Mouse (Mus musculus) midbrain, embryonic 11.5 days (tissue): ENCODE data around the gene Elmsan1. TPM values are rescaled to one million over a fixed set of nuclear protein-coding genes. Genes with fewer than 3 reads are reported as not detected.

ENCODE experiments used
- ATAC-seq: fragments of 200-750 bp; cut with Nextera tagmentation; 2 replicates; pipeline ENCODE4 v1.8.0; 2017; ENCODE audit warnings: moderate TSS enrichment, moderate library complexity; ENCODE audit not compliant: low FRiP score
- DNase-seq: peaks from one replicate; pipeline ENCODE4 v3.0.0; 2015; ENCODE audit warnings: low spot score; ENCODE audit errors: missing footprints
- H3K27ac ChIP-seq: fragments of 300-500 bp; sonication (generic); 2 replicates; pipeline ENCODE4 v1.5.1; 2014; ENCODE audit warnings: low read depth, low read length
- H3K27me3 ChIP-seq: fragments of 300-500 bp; sonication (generic); 2 replicates; pipeline ENCODE4 v1.6.1; 2014; ENCODE audit warnings: mild to moderate bottlenecking, low read length, moderate library complexity, mixed read lengths; ENCODE audit not compliant: control insufficient read depth, insufficient read depth
- H3K36me3 ChIP-seq: fragments of 300-500 bp; sonication (generic); 2 replicates; pipeline ENCODE4 v1.6.1; 2014; ENCODE audit warnings: mild to moderate bottlenecking, low read length, moderate library complexity, mixed read lengths; ENCODE audit not compliant: control insufficient read depth, insufficient read depth
- H3K4me1 ChIP-seq: fragments of 300-500 bp; sonication (generic); 2 replicates; pipeline ENCODE4 v1.6.1; 2014; ENCODE audit warnings: low read length; ENCODE audit not compliant: control insufficient read depth, insufficient read depth
- H3K4me2 ChIP-seq: fragments of 300-500 bp; sonication (generic); 2 replicates; pipeline ENCODE4 v1.6.1; 2014; ENCODE audit warnings: mild to moderate bottlenecking, moderate library complexity
- H3K4me3 ChIP-seq: fragments of 300-500 bp; sonication (generic); 2 replicates; pipeline ENCODE4 v1.5.1; 2014; ENCODE audit warnings: low read depth, low read length
- H3K9ac ChIP-seq: fragments of 300-500 bp; sonication (generic); 2 replicates; pipeline ENCODE4 v1.6.1; 2014; ENCODE audit warnings: low read length
- H3K9me3 ChIP-seq: fragments of 300-500 bp; sonication (generic); 2 replicates; pipeline ENCODE4 v1.6.1; 2016; ENCODE audit warnings: low read length; ENCODE audit not compliant: control insufficient read depth
- WGBS: fragments of 180-500 bp; shearing (Covaris S2); extraction: QIAGEN DNeasy Blood & Tissue Kit; methylation state at CpG from one replicate; pipeline ENCODE4 v1.1.7; 2014; 5-methylcytosine and 5-hydroxymethylcytosine counted together
- polyA plus RNA-seq: library from polyadenylated mRNA; unstranded; fragments of >200 nt; fragmentation: Nextera tagmentation; extraction: Ambion mirVana; gene quantifications from 2 replicates; pipeline ENCODE4 v1.2.1, GENCODE M21; 2014

Gene Elmsan1
- polyA plus RNA-seq, 1 experiment from 2014 or later, result 3.9 TPM

DNA sequence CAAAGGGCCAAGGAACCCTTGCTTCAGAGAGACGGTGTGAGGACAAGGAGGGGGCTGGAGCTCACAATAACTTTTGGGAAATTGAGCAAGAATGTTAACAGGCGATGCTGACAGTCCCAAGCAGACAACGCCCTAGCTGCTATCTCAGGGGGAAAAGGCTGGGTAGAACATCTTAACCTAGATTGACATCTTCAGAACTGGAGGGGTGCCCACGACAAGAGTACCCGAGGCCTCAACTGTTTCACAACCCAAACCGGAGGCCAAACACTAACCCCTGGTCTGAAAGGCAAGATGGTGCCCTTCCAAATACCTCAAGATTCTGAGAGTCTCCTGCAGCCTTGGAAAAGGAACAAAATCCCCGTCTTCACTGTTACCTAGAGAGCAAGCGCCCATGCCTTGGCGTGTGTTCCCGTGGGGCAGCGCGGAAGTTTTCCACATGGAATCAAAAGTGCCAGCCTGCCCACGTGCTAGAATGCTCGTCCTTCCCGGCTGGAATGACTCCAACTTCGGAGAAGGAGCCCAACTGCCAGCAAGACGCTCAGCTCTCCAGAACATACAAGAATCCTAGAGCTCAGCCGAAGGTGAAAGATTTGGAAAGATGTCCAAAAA lies 11.4 kb downstream of the Elmsan1 start:
- ATAC-seq (no peak), DNase-seq (no peak)
- H3K9me3 ChIP-seq, result no peaks in the 10 kb centered on the region
- H3K4me2 ChIP-seq, result no peak overlapping the region
- H3K27ac ChIP-seq, result no peak overlapping the region
- H3K9ac ChIP-seq, result no peak overlapping the region
- H3K36me3 ChIP-seq, result no peaks in the 10 kb centered on the region
- no peaks in the 10 kb centered on the region; the same call in 1 of the 2 replicates for H3K27me3 ChIP-seq
- H3K4me1 ChIP-seq, result no peaks in the 10 kb centered on the region
- WGBS, result 93% methylated on average over 18 of the region's 18 CpGs
- H3K4me3 ChIP-seq, result no peak overlapping the region

DNA sequence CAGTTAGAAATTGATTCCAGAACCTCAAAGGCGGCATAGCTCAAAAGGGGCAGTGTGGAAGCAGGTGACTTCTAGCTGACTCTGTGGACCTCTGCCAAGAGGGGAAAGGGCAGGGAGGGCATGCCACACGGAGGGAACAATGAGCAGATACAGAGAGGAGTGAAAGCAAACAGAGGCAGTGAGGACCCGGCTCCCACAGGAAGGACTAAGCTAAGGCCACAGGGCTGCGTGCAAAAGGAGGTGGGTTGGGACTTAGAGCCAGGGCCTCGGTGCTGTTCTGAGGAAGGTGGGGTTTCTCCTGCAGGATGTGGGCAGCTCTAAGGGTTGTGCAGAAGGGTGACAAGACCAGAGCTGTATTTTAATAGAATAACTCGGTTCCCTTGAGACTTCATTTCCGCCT lies 12.2 kb downstream of the Elmsan1 start:
- Histone ChIP-seq H3K4me2 (no peak overlapping the region), H3K4me1 (no peaks in the 10 kb centered on the region), H3K27me3 (no peaks in the 10 kb centered on the region; the same call in 1 of the 2 replicates), H3K9me3 (no peaks in the 10 kb centered on the region), H3K4me3 (no peak overlapping the region), H3K9ac (no peak overlapping the region), H3K36me3 (no peaks in the 10 kb centered on the region), H3K27ac (no peak overlapping the region)
- no peak for ATAC-seq
- 64% methylated on average over 7 of the region's 7 CpGs for WGBS
- DNase-seq, result no peak

DNA sequence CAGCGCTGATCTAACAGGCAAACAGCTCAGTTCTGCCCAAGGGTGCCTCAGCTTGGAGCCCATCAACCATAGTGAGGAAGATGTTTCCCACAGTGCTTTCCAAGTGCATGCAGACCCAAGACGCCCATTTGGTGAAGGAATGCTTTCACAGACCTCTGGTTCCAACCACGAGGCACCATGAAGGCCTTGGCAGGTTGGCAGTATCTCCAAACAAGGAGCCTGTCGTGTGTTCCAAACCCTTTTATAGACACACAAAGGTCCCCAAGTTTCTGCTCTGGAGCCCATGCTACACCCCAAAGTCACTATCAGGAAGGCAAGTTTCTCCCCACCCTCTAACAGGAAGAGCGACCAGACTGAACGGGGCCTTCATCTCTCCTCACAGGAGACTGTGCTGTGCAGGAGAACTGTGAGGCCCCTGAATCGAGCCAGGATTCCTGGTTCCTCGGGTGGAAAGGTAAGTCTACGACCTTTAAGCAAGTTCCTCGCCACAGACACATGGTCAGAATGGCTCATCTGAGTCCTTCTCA lies 13.0 kb downstream of the Elmsan1 start:
- Histone ChIP-seq H3K9ac (no peak overlapping the region), H3K4me1 (no peaks in the 10 kb centered on the region), H3K4me3 (no peak overlapping the region), H3K27me3 (no peaks in the 10 kb centered on the region; the same call in 1 of the 2 replicates), H3K4me2 (no peak overlapping the region), H3K9me3 (no peaks in the 10 kb centered on the region), H3K36me3 (no peaks in the 10 kb centered on the region), H3K27ac (no peak overlapping the region)
- ATAC-seq (no peak), DNase-seq (no peak)
- 88% methylated on average over 10 of the region's 10 CpGs for WGBS

DNA sequence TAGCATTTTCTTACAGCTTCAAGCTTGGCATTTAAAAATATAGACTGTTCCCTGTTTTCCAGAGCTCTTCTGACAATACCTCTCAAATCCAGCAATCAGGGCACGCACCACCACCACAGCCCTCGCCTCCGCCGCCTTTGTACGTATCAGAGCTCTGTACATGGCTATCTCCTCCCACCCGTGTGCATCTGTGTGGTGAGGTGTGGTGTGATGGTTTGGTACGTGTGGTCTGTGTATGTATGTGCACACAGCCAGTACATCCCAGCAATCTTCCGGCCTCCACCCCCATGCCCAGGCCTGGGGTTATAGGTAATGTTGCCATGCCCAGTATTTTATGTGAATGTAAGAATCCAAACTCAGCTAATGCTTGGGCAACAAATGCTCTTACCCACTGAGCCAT lies 14.0 kb downstream of the Elmsan1 start:
- no peak overlapping the region for H3K9ac ChIP-seq
- no peak for ATAC-seq

DNA sequence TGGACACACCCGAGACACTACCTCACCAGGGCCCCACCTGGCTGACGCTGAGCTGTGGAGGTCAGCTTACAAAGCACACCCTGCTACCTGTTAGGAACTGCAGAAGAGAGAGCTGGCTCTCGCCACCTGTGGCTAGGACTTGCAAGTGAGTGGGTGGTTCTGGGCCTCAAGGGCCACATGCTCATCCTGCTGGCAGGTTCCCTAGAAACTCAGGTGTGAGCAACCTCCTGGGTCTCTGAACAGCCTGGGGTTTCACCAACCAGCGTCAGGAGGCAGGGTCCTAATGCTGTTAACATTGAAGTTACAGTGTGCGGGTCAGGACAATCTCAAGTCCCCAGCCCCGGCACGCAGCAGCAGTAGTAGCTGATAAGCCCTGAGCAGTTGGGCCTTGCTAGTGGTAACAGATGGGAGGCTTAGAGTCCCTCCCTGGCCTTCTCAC lies 14.9 kb downstream of the Elmsan1 start:
- DNase-seq (no peak), ATAC-seq (no peak)
- H3K4me2 ChIP-seq, result no peak overlapping the region
- no peak overlapping the region for H3K27ac ChIP-seq
- H3K9me3 ChIP-seq, result no peaks in the 10 kb centered on the region
- no peaks in the 10 kb centered on the region for H3K4me1 ChIP-seq
- H3K36me3 ChIP-seq, result no peaks in the 10 kb centered on the region
- WGBS, result 72% methylated on average over 7 of the region's 7 CpGs
- H3K27me3 ChIP-seq, result no peaks in the 10 kb centered on the region
- no peak overlapping the region for H3K9ac ChIP-seq
- H3K4me3 ChIP-seq, result no peak overlapping the region

More for the DNA sequence above, 14.0 kb downstream of the Elmsan1 start:
- 94% methylated on average over 8 of the region's 8 CpGs for WGBS
- Histone ChIP-seq H3K36me3 (no peaks in the 10 kb centered on the region), H3K4me2 (no peak overlapping the region), H3K27me3 (no peaks in the 10 kb centered on the region), H3K4me3 (no peak overlapping the region), H3K9me3 (no peaks in the 10 kb centered on the region), H3K4me1 (no peaks in the 10 kb centered on the region), H3K27ac (no peak overlapping the region)
- DNase-seq, result no peak

DNA sequence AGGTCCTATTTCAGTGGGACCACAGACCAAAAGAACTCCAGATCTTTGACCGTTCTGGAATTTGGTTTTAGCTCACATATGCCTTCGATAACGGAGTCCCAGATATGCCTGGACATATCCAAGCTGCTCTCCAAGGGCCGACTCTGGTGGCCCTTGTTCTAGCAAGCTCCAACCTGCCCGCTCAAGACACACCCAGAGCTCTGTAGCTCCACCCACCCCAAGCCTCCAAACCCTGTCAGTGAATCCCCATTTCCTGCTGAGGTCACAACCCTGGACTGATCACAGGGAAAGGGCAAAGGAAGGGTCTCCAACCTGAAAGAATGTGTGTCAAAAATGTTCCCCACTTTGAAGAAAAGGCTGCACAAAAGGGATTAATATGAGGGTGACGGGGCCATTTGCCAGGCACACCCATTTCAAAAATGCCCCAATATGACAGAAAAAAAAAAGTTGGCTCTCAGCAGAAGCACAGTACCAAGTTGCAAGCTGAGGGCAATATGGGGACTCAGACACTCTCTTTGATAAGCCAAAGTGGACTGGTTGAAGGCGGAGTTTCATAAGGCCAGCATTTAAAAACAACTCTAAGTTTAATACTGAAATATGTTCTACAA lies 15.4 kb downstream of the Elmsan1 start:
- no peak overlapping the region for H3K27ac ChIP-seq
- no peak overlapping the region for H3K4me2 ChIP-seq
- no peak for ATAC-seq

DNA sequence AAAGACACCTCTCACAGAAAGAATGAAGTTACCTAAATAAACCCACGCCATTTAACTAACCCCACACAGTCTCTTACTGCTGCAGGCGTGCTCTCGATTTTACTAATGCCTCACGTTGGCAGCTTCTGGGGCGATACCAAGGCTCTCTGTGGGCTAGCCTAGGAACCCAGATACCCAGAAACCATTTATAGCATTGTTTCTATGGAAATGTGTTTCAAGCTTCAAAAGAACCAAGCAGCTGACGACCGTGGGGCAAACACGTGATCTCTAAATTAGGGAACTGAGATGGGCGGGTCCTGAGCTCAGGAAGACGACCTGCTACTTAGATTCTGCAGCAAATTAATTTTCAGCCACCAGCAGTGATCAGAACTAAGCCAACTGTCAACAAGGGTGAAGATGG lies 16.1 kb downstream of the Elmsan1 start:
- peaks cover 4% of the 10 kb centered on the region; the same call in 1 of the 2 replicates for H3K4me1 ChIP-seq
- H3K36me3 ChIP-seq, result no peaks in the 10 kb centered on the region
- H3K4me2 ChIP-seq, result no peak overlapping the region
- H3K27me3 ChIP-seq, result no peaks in the 10 kb centered on the region
- WGBS, result 87% methylated on average over 10 of the region's 10 CpGs
- H3K9me3 ChIP-seq, result no peaks in the 10 kb centered on the region
- H3K9ac ChIP-seq, result no peak overlapping the region
- DNase-seq (no peak), ATAC-seq (no peak)
- H3K27ac ChIP-seq, result no peak overlapping the region
- H3K4me3 ChIP-seq, result no peak overlapping the region

More for the DNA sequence above, 15.4 kb downstream of the Elmsan1 start:
- Histone ChIP-seq H3K9ac (no peak overlapping the region), H3K9me3 (no peaks in the 10 kb centered on the region), H3K36me3 (no peaks in the 10 kb centered on the region), H3K4me1 (no peaks in the 10 kb centered on the region), H3K27me3 (no peaks in the 10 kb centered on the region), H3K4me3 (no peak overlapping the region)
- WGBS, result 81% methylated on average over 7 of the region's 7 CpGs
- DNase-seq, result no peak

DNA sequence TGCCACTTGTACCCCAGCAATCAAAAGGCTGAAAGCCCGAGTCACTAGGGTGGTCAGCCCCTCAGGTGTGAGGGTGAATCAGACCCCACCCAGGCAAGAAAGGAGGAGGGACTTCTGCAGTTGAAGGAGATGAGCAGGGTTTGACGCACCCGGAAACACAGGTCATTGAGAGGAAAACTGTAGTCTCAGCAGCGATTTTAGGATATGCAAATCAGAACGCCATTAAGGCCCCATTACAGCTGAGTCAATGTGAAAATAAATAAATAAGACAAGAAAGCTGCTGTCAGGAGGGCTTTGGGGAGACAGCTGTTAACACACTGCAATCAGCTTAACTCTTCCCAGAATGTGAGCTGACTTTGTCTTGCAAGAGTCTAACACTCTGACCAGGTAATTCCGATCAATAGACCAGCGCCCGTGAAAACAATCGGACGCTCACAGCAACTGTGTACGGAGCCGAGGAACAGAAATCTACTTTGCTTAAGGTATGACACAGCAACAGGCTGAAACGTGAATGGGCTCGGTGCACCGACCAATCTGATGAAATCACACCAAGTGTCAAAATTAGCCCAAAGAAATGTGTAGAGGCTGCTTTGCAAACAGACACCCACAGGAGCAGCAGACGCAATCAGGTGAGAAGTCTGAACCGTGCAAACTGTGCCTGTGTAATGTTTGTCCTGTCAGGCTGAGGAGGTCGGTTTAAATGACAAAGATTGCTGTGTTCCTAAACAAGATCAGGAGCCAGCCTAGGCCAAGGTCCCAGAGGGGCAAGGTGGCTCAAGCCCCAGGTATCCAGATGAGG lies 16.8 kb downstream of the Elmsan1 start:
- H3K4me2 ChIP-seq, result no peak overlapping the region
- 85% methylated on average over 18 of the region's 18 CpGs for WGBS
- H3K4me1 ChIP-seq, result peaks cover 4% of the 10 kb centered on the region; the same call in 1 of the 2 replicates
- H3K27me3 ChIP-seq, result no peaks in the 10 kb centered on the region
- no peaks in the 10 kb centered on the region for H3K36me3 ChIP-seq
- H3K9ac ChIP-seq, result no peak overlapping the region
- no peak for DNase-seq
- no peak for ATAC-seq
- no peak overlapping the region for H3K4me3 ChIP-seq
- no peak overlapping the region for H3K27ac ChIP-seq
- no peaks in the 10 kb centered on the region for H3K9me3 ChIP-seq

DNA sequence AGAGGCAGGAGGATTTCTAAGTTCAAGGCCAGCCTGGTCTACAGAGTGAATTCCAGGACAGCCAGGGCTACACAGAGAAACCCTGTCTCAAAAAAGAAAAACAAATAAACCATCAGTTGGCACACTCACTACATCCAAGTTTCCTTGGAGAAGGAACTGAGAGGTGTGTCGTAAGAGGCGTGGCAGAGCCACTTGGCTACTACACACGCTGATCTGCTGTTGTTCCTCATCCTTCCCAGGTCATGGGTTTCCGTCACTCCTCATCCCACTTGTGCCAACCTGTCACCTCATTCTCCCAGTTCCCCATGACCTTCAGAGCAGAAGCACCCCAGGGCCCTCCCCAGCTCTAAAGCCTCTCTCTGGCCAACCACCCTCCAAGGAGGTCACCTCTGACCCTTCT lies 17.5 kb downstream of the Elmsan1 start:
- no peak overlapping the region for H3K27ac ChIP-seq

More for the DNA sequence above, 17.5 kb downstream of the Elmsan1 start:
- DNase-seq (no peak), ATAC-seq (no peak)
- Histone ChIP-seq H3K4me2 (no peak overlapping the region), H3K36me3 (no peaks in the 10 kb centered on the region), H3K4me3 (no peak overlapping the region), H3K9ac (no peak overlapping the region), H3K4me1 (peaks cover 4% of the 10 kb centered on the region; the same call in 1 of the 2 replicates), H3K9me3 (no peaks in the 10 kb centered on the region), H3K27me3 (no peaks in the 10 kb centered on the region)
- 90% methylated on average over 4 of the region's 4 CpGs for WGBS
